Mouse (Mus musculus) ES-E14 (cell line): ENCODE measurements around the gene Polr3g.

Source experiments
- CHD2 ChIP-seq: IDR thresholded peaks from 2 replicates; pipeline ENCODE4 v1.6.1; 2014; ENCODE audit warnings: mild to moderate bottlenecking, low read depth, low read length, inconsistent platforms
- HCFC1 ChIP-seq: IDR thresholded peaks from 2 replicates; pipeline ENCODE4 v1.6.1; 2012; ENCODE audit warnings: low read length, inconsistent platforms, borderline replicate concordance; ENCODE audit not compliant: insufficient read depth
- MAFK ChIP-seq: IDR thresholded peaks from 2 replicates; pipeline ENCODE4 v1.6.1; 2014; ENCODE audit warnings: mild to moderate bottlenecking, low read depth, low read length, inconsistent platforms; ENCODE audit not compliant: insufficient read depth
- ZC3H11A ChIP-seq: IDR thresholded peaks from 2 replicates; pipeline ENCODE4 v1.6.1; 2012; ENCODE audit warnings: low read depth, mild to moderate bottlenecking, inconsistent platforms, low read length, borderline replicate concordance

DNA sequence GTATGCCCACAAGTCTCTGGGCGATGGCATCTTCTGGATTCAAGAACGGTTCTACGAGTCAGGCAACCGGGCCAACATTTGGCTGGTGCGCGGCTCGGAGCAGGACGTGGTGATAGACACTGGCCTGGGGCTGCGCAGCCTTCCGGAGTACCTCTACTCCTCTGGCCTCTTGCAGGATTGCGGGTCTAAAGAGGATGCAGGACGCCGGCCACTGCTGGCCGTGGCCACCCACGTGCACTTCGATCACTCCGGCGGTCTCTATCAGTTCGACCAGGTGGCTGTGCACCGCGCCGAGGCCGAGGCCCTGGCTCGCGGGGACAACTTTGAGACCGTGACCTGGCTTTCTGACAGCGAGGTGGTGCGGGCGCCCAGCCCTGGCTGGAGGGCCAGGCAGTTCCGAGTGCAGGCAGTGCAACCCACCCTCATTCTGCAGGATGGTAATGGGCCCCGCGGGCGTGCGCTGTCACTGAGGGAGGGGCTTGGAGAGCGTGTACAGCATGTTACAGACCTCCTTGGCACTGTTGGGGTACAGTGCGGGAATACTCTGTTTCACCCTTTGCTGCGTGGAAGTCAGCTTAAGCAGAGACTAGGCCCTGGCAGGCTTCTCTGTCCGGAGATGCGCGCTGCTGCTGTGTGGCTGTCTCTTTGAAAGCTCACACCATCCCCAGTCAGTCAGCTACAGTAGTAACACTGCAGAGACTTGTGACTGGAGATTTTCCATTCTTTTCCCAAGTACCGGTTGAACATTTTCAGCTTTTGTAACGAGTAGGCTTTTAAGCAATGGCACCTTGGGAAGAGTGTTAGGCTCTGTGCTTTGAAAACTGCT lies 946 bp upstream of the Polr3g start:
- no peak for TF ChIP-seq ZC3H11A
- no peak for TF ChIP-seq MAFK
- TF ChIP-seq CHD2 = no peak
- TF ChIP-seq HCFC1 = no peak
